Mouse (Mus musculus): Measurements from ENCODE around the gene Elobl. TPM values are rescaled to one million over a fixed set of nuclear protein-coding genes. Genes with fewer than 3 reads are reported as not detected.

The Elobl gene
- total and polyA plus RNA-seq, 3 experiments, result not detected

GRCm38 (mm10) chr11:88977188-88977587 is 10.5 kb upstream of the Elobl start:
- Histone ChIP-seq H3K27me3 (ENCODE audit: insufficient read depth, low read length) (no peaks in the 10 kb centered on the region), H3K36me3 (replicated peaks) (peaks cover 40% of the 10 kb centered on the region), H3K9me3 (replicated peaks) (no peaks in the 10 kb centered on the region), H3K4me1 (ENCODE audit: insufficient read depth, low read depth, low read length) (peaks cover 16% of the 10 kb centered on the region), H3K4me3 (ENCODE audit: low read depth, low read length) (no peak overlapping the region)
- no peak for TF ChIP-seq POLR2AphosphoS5 (IDR thresholded peaks at IDR 0.05; ENCODE audit: insufficient replicate concordance, low read depth, low read length)
- TF ChIP-seq GATA1 (IDR thresholded peaks at IDR 0.05; ENCODE audit: borderline replicate concordance, low read length), result no peak
- no peak for TF ChIP-seq GATA2 (IDR thresholded peaks at IDR 0.05; ENCODE audit: borderline replicate concordance, low read depth, low read length)
- no peak for TF ChIP-seq CTCF (IDR thresholded peaks at IDR 0.05; ENCODE audit: low read depth, low read length)
- no peak for TF ChIP-seq TAL1 (conservative IDR thresholded peaks at IDR 0.05; ENCODE audit: low read depth, low read length)
- no peak for ATAC-seq (ENCODE audit: extremely low read depth, insufficient number of reproducible peaks, low FRiP score, poor library complexity, severe bottlenecking)
- no peak for DNase-seq (ENCODE audit: low spot score)

GRCm38 (mm10) chr11:88976320-88976719 is 9.6 kb upstream of the Elobl start:
- TF ChIP-seq CTCF (IDR thresholded peaks at IDR 0.05; ENCODE audit: low read depth, low read length) (peak; percentile 39), TAL1 (conservative IDR thresholded peaks at IDR 0.05; ENCODE audit: low read depth, low read length) (no peak), GATA1 (IDR thresholded peaks at IDR 0.05; ENCODE audit: borderline replicate concordance, low read length) (no peak)
- no peak for DNase-seq (ENCODE audit: low spot score)
- H3K36me3 ChIP-seq (replicated peaks), result peaks cover 31% of the 10 kb centered on the region
- no peak overlapping the region for H3K4me3 ChIP-seq (ENCODE audit: low read depth, low read length)
- no peaks in the 10 kb centered on the region for H3K9me3 ChIP-seq (replicated peaks)
- no peak for ATAC-seq (ENCODE audit: extremely low read depth, insufficient number of reproducible peaks, low FRiP score, poor library complexity, severe bottlenecking)
- peaks cover 16% of the 10 kb centered on the region for H3K4me1 ChIP-seq (ENCODE audit: insufficient read depth, low read depth, low read length)
- H3K27me3 ChIP-seq (ENCODE audit: insufficient read depth, low read length), result no peaks in the 10 kb centered on the region

- DNase-seq (ENCODE audit: low spot score) (peak; percentile 88), ATAC-seq (ENCODE audit: extremely low read depth, insufficient number of reproducible peaks, low FRiP score, poor library complexity, severe bottlenecking) (peak; percentile 84)
- H3K36me3 ChIP-seq (replicated peaks), result peaks cover 22% of the 10 kb centered on the region
- H3K4me3 ChIP-seq (ENCODE audit: low read depth, low read length), result peak overlapping the region; percentile 75
- no peaks in the 10 kb centered on the region for H3K27me3 ChIP-seq (ENCODE audit: insufficient read depth, low read length)
- peaks cover 16% of the 10 kb centered on the region for H3K4me1 ChIP-seq (ENCODE audit: insufficient read depth, low read depth, low read length)
- no peaks in the 10 kb centered on the region for H3K9me3 ChIP-seq (replicated peaks)
- no peak for TF ChIP-seq GATA2 (IDR thresholded peaks at IDR 0.05; ENCODE audit: borderline replicate concordance, low read depth, low read length)
- peak; percentile 62 for TF ChIP-seq CTCF (IDR thresholded peaks at IDR 0.05; ENCODE audit: low read depth, low read length)
Observed at GRCm38 (mm10) chr11:88973776-88974701, 7.3 kb upstream of the Elobl start.

GRCm38 (mm10) chr11:88970202-88970732 is 3.5 kb upstream of the Elobl start, which contains the start of gene Coil:
TSS of gene Coil (plus strand) at chr11:88970252.
- peaks cover 2% of the 10 kb centered on the region for H3K27me3 ChIP-seq (ENCODE audit: insufficient read depth, low read length)
- H3K36me3 ChIP-seq (replicated peaks), result peaks cover 3% of the 10 kb centered on the region
- no peak within 1 kb of the TSS for H3K4me3 ChIP-seq (ENCODE audit: low read depth, low read length)
- DNase-seq (ENCODE audit: low spot score) (no peak), ATAC-seq (ENCODE audit: extremely low read depth, insufficient number of reproducible peaks, low FRiP score, poor library complexity, severe bottlenecking) (no peak)
- H3K4me1 ChIP-seq (ENCODE audit: insufficient read depth, low read depth, low read length), result peaks cover 13% of the 10 kb centered on the region
- no peaks in the 10 kb centered on the region for H3K9me3 ChIP-seq (replicated peaks)
- TF ChIP-seq GATA2 (IDR thresholded peaks at IDR 0.05; ENCODE audit: borderline replicate concordance, low read depth, low read length), result no peak
- no peak for TF ChIP-seq CTCF (IDR thresholded peaks at IDR 0.05; ENCODE audit: low read depth, low read length)
- no peak for TF ChIP-seq GATA1 (IDR thresholded peaks at IDR 0.05; ENCODE audit: borderline replicate concordance, low read length)
- TF ChIP-seq TAL1 (conservative IDR thresholded peaks at IDR 0.05; ENCODE audit: low read depth, low read length), result no peak
- no peak for TF ChIP-seq POLR2AphosphoS5 (IDR thresholded peaks at IDR 0.05; ENCODE audit: insufficient replicate concordance, low read depth, low read length)

GRCm38 (mm10) chr11:88958851-88959250 is 7.9 kb downstream of the Elobl start:
- TF ChIP-seq GATA2 (IDR thresholded peaks at IDR 0.05; ENCODE audit: borderline replicate concordance, low read depth, low read length) (no peak), POLR2AphosphoS5 (IDR thresholded peaks at IDR 0.05; ENCODE audit: insufficient replicate concordance, low read depth, low read length) (no peak), TAL1 (conservative IDR thresholded peaks at IDR 0.05; ENCODE audit: low read depth, low read length) (no peak), GATA1 (IDR thresholded peaks at IDR 0.05; ENCODE audit: borderline replicate concordance, low read length) (no peak)
- H3K9me3 ChIP-seq (replicated peaks), result no peaks in the 10 kb centered on the region
- no peak for DNase-seq (ENCODE audit: low spot score)
- ATAC-seq (ENCODE audit: extremely low read depth, insufficient number of reproducible peaks, low FRiP score, poor library complexity, severe bottlenecking), result no peak
- no peaks in the 10 kb centered on the region for H3K36me3 ChIP-seq (replicated peaks)
- no peak overlapping the region for H3K4me3 ChIP-seq (ENCODE audit: low read depth, low read length)
- H3K27me3 ChIP-seq (ENCODE audit: insufficient read depth, low read length), result peaks cover 13% of the 10 kb centered on the region
- peaks cover 15% of the 10 kb centered on the region; the same call in 1 of the 2 replicates for H3K4me1 ChIP-seq (ENCODE audit: insufficient read depth, low read depth, low read length)

- ATAC-seq (ENCODE audit: extremely low read depth, insufficient number of reproducible peaks, low FRiP score, poor library complexity, severe bottlenecking), result peak; percentile 99
- Histone ChIP-seq H3K9me3 (replicated peaks) (no peaks in the 10 kb centered on the region), H3K4me1 (ENCODE audit: insufficient read depth, low read depth, low read length) (peaks cover 20% of the 10 kb centered on the region), H3K4me3 (ENCODE audit: low read depth, low read length) (peak within 1 kb of the TSS; percentile 70), H3K27me3 (ENCODE audit: insufficient read depth, low read length) (peaks cover 4% of the 10 kb centered on the region; the same call in 1 of the 2 replicates), H3K36me3 (replicated peaks) (no peaks in the 10 kb centered on the region)
- TF ChIP-seq POLR2AphosphoS5 (IDR thresholded peaks at IDR 0.05; ENCODE audit: insufficient replicate concordance, low read depth, low read length) (no peak), CTCF (IDR thresholded peaks at IDR 0.05; ENCODE audit: low read depth, low read length) (peak; percentile 14; the same call in 1 of the 2 replicates)
- peak; percentile 82 for DNase-seq (ENCODE audit: low spot score)
Observed at GRCm38 (mm10) chr11:88955217-88955969, 11.3 kb downstream of the Elobl start, which contains the start of gene Scpep1. TSS of gene Scpep1 (minus strand) at chr11:88955465.
